Mouse (Mus musculus): Measurements from ENCODE around the gene Hsdl1. TPM values are rescaled to one million over a fixed set of nuclear protein-coding genes. Genes with fewer than 3 reads are reported as not detected.

Hsdl1 gene
- polyA plus RNA-seq, 1 experiment from 2014 or later, result 25.0 TPM

DNA sequence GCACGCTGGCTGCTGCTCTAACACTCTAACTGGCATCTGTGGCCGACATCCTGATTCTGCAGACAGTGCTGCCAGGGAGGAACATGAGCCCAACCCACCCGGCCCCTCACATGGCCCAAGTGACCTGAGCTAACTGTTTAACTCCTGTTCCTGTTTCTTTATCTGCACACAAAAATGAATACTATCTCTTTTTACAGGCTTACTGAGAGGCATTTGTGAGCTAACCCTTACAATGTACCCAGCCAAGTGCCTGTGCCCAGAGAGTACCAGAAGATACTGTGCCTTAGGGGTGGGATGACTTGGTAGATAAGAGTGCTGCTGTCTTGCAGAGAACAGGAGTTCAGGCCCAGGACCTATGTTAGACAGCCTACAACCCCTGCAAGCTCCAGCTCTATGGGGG, 60.0 kb downstream of the Hsdl1 start:
- WGBS (ENCODE audit: insufficient replicate concordance), result 46% methylated on average over 3 of the region's 3 CpGs
- ATAC-seq, result peak; percentile 79
- no peaks in the 10 kb centered on the region for H3K27me3 ChIP-seq (replicated peaks)
- peaks cover 12% of the 10 kb centered on the region for H3K4me1 ChIP-seq
- H3K9me3 ChIP-seq (replicated peaks), result no peaks in the 10 kb centered on the region
- H3K4me3 ChIP-seq, result no peak overlapping the region
- H3K9ac ChIP-seq, result no peak overlapping the region
- H3K36me3 ChIP-seq, result peaks cover 100% of the 10 kb centered on the region
- H3K4me2 ChIP-seq, result no peak overlapping the region
- H3K27ac ChIP-seq, result 0 out of 2 replicates have a peak overlapping the region, but pooled peaks have one; percentile 13

DNA sequence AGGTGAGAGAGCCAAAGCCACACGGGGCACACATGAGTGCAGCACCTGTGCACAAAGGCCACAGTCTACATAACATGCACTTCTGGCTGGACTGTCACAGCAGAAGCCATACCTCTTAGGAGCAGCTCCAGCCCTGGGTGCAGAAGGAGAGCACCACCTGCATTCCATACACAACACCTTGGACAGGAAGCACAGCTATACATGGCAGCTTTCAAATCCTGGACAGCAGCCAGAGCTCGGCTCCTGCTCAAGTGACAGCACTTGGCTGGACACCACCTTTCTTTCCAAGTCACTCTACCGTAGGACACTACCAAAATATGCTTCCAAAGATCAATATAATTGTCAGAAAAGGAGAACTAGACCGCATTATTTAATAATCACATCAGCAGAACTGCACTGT, 61.6 kb downstream of the Hsdl1 start:
- 86% methylated on average over 4 of the region's 4 CpGs for WGBS (ENCODE audit: insufficient replicate concordance)
- Histone ChIP-seq H3K4me3 (no peak overlapping the region), H3K27ac (no peak overlapping the region), H3K9me3 (replicated peaks) (no peaks in the 10 kb centered on the region), H3K36me3 (peaks cover 100% of the 10 kb centered on the region), H3K27me3 (replicated peaks) (no peaks in the 10 kb centered on the region), H3K9ac (no peak overlapping the region), H3K4me1 (peaks cover 12% of the 10 kb centered on the region), H3K4me2 (no peak overlapping the region)
- ATAC-seq, result no peak

Other genes with a start within 250 kb of the Hsdl1 start
- gene Hsbp1, start 230.7 kb downstream of the Hsdl1 start, polyA plus RNA-seq (2016; fragmentation: Nextera tagmentation; extraction: Ambion mirVana), result 96.0 and 96.2 TPM in 2 replicates
- gene Mlycd, start 180.3 kb downstream of the Hsdl1 start, polyA plus RNA-seq (2016; fragmentation: Nextera tagmentation; extraction: Ambion mirVana), result 11.7 TPM in 2 replicates
- gene Osgin1, start 141.1 kb downstream of the Hsdl1 start, polyA plus RNA-seq (2016; fragmentation: Nextera tagmentation; extraction: Ambion mirVana), result 13.3 and 13.6 TPM in 2 replicates
- 0.23 and 0.25 TPM in 2 replicates for gene Necab2, start 128.5 kb downstream of the Hsdl1 start, polyA plus RNA-seq (2016; fragmentation: Nextera tagmentation; extraction: Ambion mirVana)
- gene Slc38a8, start 73.5 kb downstream of the Hsdl1 start, polyA plus RNA-seq (2016; fragmentation: Nextera tagmentation; extraction: Ambion mirVana), result not detected in 2 replicates
- gene Mbtps1, start 16.4 kb downstream of the Hsdl1 start, polyA plus RNA-seq (2016; fragmentation: Nextera tagmentation; extraction: Ambion mirVana), result 45.7 and 48.8 TPM in 2 replicates
- gene Dnaaf1, start 52 bp upstream of the Hsdl1 start, polyA plus RNA-seq (2016; fragmentation: Nextera tagmentation; extraction: Ambion mirVana), result 0.11 and 0.13 TPM in 2 replicates
- 10.2 and 10.7 TPM in 2 replicates for gene Taf1c, start 30.0 kb upstream of the Hsdl1 start, polyA plus RNA-seq (2016; fragmentation: Nextera tagmentation; extraction: Ambion mirVana)
- gene Adad2, start 37.6 kb upstream of the Hsdl1 start, polyA plus RNA-seq (2016; fragmentation: Nextera tagmentation; extraction: Ambion mirVana), result 0.08 TPM in 1 of 2 replicates, not detected in the other
- gene Kcng4, start 60.5 kb upstream of the Hsdl1 start, polyA plus RNA-seq (2016; fragmentation: Nextera tagmentation; extraction: Ambion mirVana), result not detected in 2 replicates
- gene Wfdc1, start 91.2 kb upstream of the Hsdl1 start, polyA plus RNA-seq (2016; fragmentation: Nextera tagmentation; extraction: Ambion mirVana), result 0.41 and 0.66 TPM in 2 replicates
- gene Atp2c2, start 124.8 kb upstream of the Hsdl1 start, polyA plus RNA-seq (2016; fragmentation: Nextera tagmentation; extraction: Ambion mirVana), result 0.07 and 0.14 TPM in 2 replicates
- gene Tldc1, start 203.2 kb upstream of the Hsdl1 start, polyA plus RNA-seq (2016; fragmentation: Nextera tagmentation; extraction: Ambion mirVana), result 6.1 and 6.7 TPM in 2 replicates

All from liver, embryonic 12.5 days (tissue).